Mouse (Mus musculus): ENCODE results near the gene H2-M3. TPM values are rescaled to one million over a fixed set of nuclear protein-coding genes. Genes with fewer than 3 reads are reported as not detected.

The H2-M3 gene
- polyA plus RNA-seq, 1 experiment from 2014 or later, result 4.2 TPM

DNA sequence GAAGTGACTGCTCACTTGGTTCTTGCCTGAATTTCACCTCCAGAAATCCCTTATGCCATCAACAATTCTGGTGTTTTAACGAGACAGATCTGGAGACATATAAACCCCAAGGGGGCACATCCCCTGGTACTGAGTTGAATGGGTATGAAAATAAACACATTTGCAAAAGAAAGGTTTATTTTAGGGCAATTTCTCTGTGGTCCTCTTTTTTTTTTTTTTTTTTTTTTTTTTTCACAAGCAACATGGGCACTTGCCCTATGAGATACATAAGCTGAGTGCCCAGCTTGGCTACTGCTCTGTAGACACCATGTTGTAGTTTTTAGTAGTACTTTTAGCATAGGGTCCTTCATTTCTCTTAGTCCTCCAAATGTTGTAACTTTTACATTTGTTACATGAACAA is 13.3 kb downstream of the H2-M3 start, which contains the start of gene Olfr99:
Olfr99 (minus strand) TSS at position 101 of the 400 bp plus-strand sequence.
- H3K27me3 ChIP-seq (replicated peaks), result no peaks in the 10 kb centered on the region
- no peaks in the 10 kb centered on the region for H3K36me3 ChIP-seq
- no peak within 1 kb of the TSS for H3K27ac ChIP-seq
- H3K9ac ChIP-seq, result no peak within 1 kb of the TSS
- ATAC-seq (ENCODE audit: insufficient read depth, low FRiP score, low read depth), result no peak
- H3K4me2 ChIP-seq, result no peak within 1 kb of the TSS
- no peaks in the 10 kb centered on the region for H3K4me1 ChIP-seq
- no peak within 1 kb of the TSS for H3K4me3 ChIP-seq (replicated peaks)
- 74% methylated on average over 1 of the region's 1 CpGs for WGBS
- no peaks in the 10 kb centered on the region for H3K9me3 ChIP-seq

DNA sequence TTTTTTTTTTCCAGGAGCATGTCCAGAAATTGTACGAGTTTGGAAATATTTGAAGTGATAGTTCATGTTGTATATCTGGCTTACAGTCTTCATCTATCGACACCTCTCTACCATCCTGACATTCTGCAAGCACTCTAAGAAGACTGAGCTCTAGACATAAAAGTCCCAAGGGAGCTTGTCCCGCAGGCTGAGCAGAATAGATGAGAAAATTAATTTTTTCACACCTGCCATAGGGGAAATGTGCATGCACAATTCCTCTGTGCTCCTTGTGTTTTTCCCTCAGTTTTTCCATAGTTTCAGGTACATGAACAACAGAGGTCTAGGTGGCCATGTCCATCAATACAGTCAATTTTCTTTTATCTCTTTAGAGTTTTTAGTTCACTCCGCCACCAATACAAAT is 34.2 kb downstream of the H2-M3 start, which contains the start of gene Olfr101:
Olfr101 (minus strand) TSS at position 101 of the 400 bp plus-strand sequence.
- no peak within 1 kb of the TSS for H3K4me2 ChIP-seq
- H3K27ac ChIP-seq, result no peak within 1 kb of the TSS
- H3K36me3 ChIP-seq, result no peaks in the 10 kb centered on the region
- H3K9ac ChIP-seq, result no peak within 1 kb of the TSS
- no peaks in the 10 kb centered on the region for H3K4me1 ChIP-seq
- 73% methylated on average over 4 of the region's 4 CpGs for WGBS
- no peaks in the 10 kb centered on the region for H3K27me3 ChIP-seq (replicated peaks)
- H3K9me3 ChIP-seq, result no peaks in the 10 kb centered on the region
- no peak for ATAC-seq (ENCODE audit: insufficient read depth, low FRiP score, low read depth)
- no peak within 1 kb of the TSS for H3K4me3 ChIP-seq (replicated peaks)

DNA sequence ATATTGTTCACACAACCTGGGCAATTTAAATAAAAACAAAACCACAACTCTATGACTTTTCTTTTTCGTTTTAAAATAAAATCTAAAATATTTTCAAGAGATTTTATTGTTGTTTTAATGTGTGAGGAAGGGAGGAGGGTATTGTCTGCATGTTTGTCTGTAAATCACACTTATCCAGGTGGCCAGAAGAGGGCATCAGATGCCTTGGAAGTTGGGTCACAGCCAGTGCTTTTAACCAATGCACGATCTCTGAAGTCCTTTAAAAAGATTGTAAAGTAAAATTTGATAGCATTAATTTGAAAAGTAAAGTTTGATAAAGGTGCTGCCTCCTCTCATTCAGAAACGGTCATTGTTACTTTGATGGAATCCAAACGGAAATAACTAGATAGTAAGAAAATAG is 38.5 kb downstream of the H2-M3 start:
- WGBS, result 36% methylated on average over 4 of the region's 4 CpGs

DNA sequence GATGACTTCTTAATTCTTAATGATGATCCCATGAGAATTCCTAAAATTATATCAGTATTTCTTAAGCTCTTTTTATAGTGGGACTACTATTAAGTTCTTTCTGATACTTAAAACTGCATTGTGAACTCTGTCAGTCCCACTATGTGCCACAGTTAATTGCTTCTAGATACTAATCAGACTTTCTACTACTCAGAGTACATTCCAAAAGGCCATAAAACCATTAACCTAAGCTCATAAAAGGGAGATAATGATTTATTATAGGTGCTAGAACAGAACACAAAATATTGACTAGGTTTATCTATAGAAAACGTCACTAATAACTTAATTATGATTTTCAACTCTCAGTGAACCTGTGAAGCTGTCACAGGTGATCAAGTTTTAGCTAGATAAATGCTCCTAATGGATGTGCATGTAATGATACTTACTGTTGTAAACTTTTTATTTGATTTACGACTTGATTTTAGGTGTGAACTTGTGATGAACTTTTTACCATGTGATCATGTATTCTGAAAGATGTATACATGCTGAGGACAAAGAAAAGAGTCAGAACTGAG is 40.2 kb downstream of the H2-M3 start:
- Histone ChIP-seq H3K4me2 (no peak overlapping the region), H3K27me3 (replicated peaks) (no peaks in the 10 kb centered on the region), H3K4me1 (no peaks in the 10 kb centered on the region), H3K36me3 (no peaks in the 10 kb centered on the region), H3K9me3 (no peaks in the 10 kb centered on the region), H3K27ac (no peak overlapping the region), H3K9ac (no peak overlapping the region), H3K4me3 (replicated peaks) (no peak overlapping the region)
- 29% methylated on average over 2 of the region's 2 CpGs for WGBS
- ATAC-seq (ENCODE audit: insufficient read depth, low FRiP score, low read depth), result no peak

More for the DNA sequence above, 38.5 kb downstream of the H2-M3 start:
- H3K4me3 ChIP-seq (replicated peaks), result no peak overlapping the region
- no peak for ATAC-seq (ENCODE audit: insufficient read depth, low FRiP score, low read depth)
- H3K9me3 ChIP-seq, result no peaks in the 10 kb centered on the region
- H3K9ac ChIP-seq, result no peak overlapping the region
- H3K27ac ChIP-seq, result no peak overlapping the region
- H3K36me3 ChIP-seq, result no peaks in the 10 kb centered on the region
- H3K27me3 ChIP-seq (replicated peaks), result no peaks in the 10 kb centered on the region
- H3K4me1 ChIP-seq, result no peaks in the 10 kb centered on the region
- H3K4me2 ChIP-seq, result no peak overlapping the region

DNA sequence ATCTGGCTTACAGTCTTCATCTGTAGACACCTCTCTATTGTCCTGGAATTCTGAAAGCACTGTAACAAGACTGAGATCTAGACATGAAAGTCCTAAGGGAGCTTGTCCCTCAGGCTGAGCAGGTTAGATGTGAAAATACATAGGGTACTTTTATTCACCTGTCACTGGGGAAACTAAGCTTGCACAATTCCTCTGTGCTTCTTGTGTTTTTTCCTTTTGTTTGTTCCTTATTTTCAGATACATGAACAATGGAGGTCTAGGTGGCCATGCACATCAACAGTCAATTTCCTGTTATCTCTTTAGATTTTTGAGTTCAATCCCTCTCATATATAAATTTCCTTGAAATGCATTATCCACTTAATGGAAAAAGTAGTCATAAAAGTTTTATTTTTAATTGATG is 46.9 kb downstream of the H2-M3 start, which contains the start of gene Olfr102:
Olfr102 (minus strand) TSS at position 101 of the 400 bp plus-strand sequence.
- Histone ChIP-seq H3K27ac (no peak within 1 kb of the TSS), H3K9me3 (no peaks in the 10 kb centered on the region), H3K36me3 (no peaks in the 10 kb centered on the region), H3K4me1 (no peaks in the 10 kb centered on the region), H3K9ac (no peak within 1 kb of the TSS), H3K4me3 (replicated peaks) (no peak within 1 kb of the TSS), H3K4me2 (no peak within 1 kb of the TSS), H3K27me3 (replicated peaks) (no peaks in the 10 kb centered on the region)
- ATAC-seq (ENCODE audit: insufficient read depth, low FRiP score, low read depth), result no peak

Other genes starting within 250 kb of the H2-M3 start
- 0.10 and 0.13 TPM in 2 replicates for gene Mog, start 246.8 kb upstream of the H2-M3 start, polyA plus RNA-seq (2015; fragmentation: Nextera tagmentation; extraction: Ambion mirVana)
- gene Gabbr1, start 224.3 kb upstream of the H2-M3 start, polyA plus RNA-seq (2015; fragmentation: Nextera tagmentation; extraction: Ambion mirVana), result 8.6 and 11.2 TPM in 2 replicates
- not detected in 2 replicates for gene Olfr90, start 181.7 kb upstream of the H2-M3 start, polyA plus RNA-seq (2015; fragmentation: Nextera tagmentation; extraction: Ambion mirVana)
- gene Olfr91, start 171.9 kb upstream of the H2-M3 start, polyA plus RNA-seq (2015; fragmentation: Nextera tagmentation; extraction: Ambion mirVana), result not detected in 2 replicates
- not detected in 2 replicates for gene Olfr92, start 150.1 kb upstream of the H2-M3 start, polyA plus RNA-seq (2015; fragmentation: Nextera tagmentation; extraction: Ambion mirVana)
- not detected in 2 replicates for gene Olfr93, start 108.7 kb upstream of the H2-M3 start, polyA plus RNA-seq (2015; fragmentation: Nextera tagmentation; extraction: Ambion mirVana)
- not detected in 2 replicates for gene Ubd, start 76.3 kb upstream of the H2-M3 start, polyA plus RNA-seq (2015; fragmentation: Nextera tagmentation; extraction: Ambion mirVana)
- not detected in 2 replicates for gene Olfr94, start 69.2 kb upstream of the H2-M3 start, polyA plus RNA-seq (2015; fragmentation: Nextera tagmentation; extraction: Ambion mirVana)
- gene Olfr95, start 57.1 kb upstream of the H2-M3 start, polyA plus RNA-seq (2015; fragmentation: Nextera tagmentation; extraction: Ambion mirVana), result not detected in 2 replicates
- gene Olfr96, start 50.1 kb upstream of the H2-M3 start, polyA plus RNA-seq (2015; fragmentation: Nextera tagmentation; extraction: Ambion mirVana), result not detected in 2 replicates
- gene Olfr97, start 32.9 kb upstream of the H2-M3 start, polyA plus RNA-seq (2015; fragmentation: Nextera tagmentation; extraction: Ambion mirVana), result not detected in 2 replicates
- gene Olfr98, start 6.5 kb upstream of the H2-M3 start, polyA plus RNA-seq (2015; fragmentation: Nextera tagmentation; extraction: Ambion mirVana), result not detected in 2 replicates
- gene Olfr99, start 13.2 kb downstream of the H2-M3 start, polyA plus RNA-seq (2015; fragmentation: Nextera tagmentation; extraction: Ambion mirVana), result not detected in 2 replicates
- gene Olfr101, start 34.1 kb downstream of the H2-M3 start, polyA plus RNA-seq (2015; fragmentation: Nextera tagmentation; extraction: Ambion mirVana), result not detected in 2 replicates
- not detected in 2 replicates for gene Olfr102, start 46.8 kb downstream of the H2-M3 start, polyA plus RNA-seq (2015; fragmentation: Nextera tagmentation; extraction: Ambion mirVana)
- gene Olfr103, start 69.5 kb downstream of the H2-M3 start, polyA plus RNA-seq (2015; fragmentation: Nextera tagmentation; extraction: Ambion mirVana), result not detected in 2 replicates
- gene Olfr104-ps, start 89.4 kb downstream of the H2-M3 start, polyA plus RNA-seq (2015; fragmentation: Nextera tagmentation; extraction: Ambion mirVana), result not detected in 2 replicates
- gene Olfr105-ps, start 108.8 kb downstream of the H2-M3 start, polyA plus RNA-seq (2015; fragmentation: Nextera tagmentation; extraction: Ambion mirVana), result not detected in 2 replicates
- not detected in 2 replicates for gene Olfr106-ps, start 120.2 kb downstream of the H2-M3 start, polyA plus RNA-seq (2015; fragmentation: Nextera tagmentation; extraction: Ambion mirVana)
- gene Olfr107, start 129.0 kb downstream of the H2-M3 start, polyA plus RNA-seq (2015; fragmentation: Nextera tagmentation; extraction: Ambion mirVana), result not detected in 2 replicates
- not detected in 2 replicates for gene Olfr108, start 175.3 kb downstream of the H2-M3 start, polyA plus RNA-seq (2015; fragmentation: Nextera tagmentation; extraction: Ambion mirVana)
- gene Olfr109, start 188.7 kb downstream of the H2-M3 start, polyA plus RNA-seq (2015; fragmentation: Nextera tagmentation; extraction: Ambion mirVana), result not detected in 2 replicates
- gene H2-M2, start 213.3 kb downstream of the H2-M3 start, polyA plus RNA-seq (2015; fragmentation: Nextera tagmentation; extraction: Ambion mirVana), result not detected in 2 replicates
- not detected in 2 replicates for gene Olfr110, start 222.2 kb downstream of the H2-M3 start, polyA plus RNA-seq (2015; fragmentation: Nextera tagmentation; extraction: Ambion mirVana)
- gene Olfr111, start 237.8 kb downstream of the H2-M3 start, polyA plus RNA-seq (2015; fragmentation: Nextera tagmentation; extraction: Ambion mirVana), result not detected in 2 replicates